Mouse (Mus musculus) C2C12 (cell line): ENCODE results near the gene Sptb. TPM values are rescaled to one million over a fixed set of nuclear protein-coding genes. Genes with fewer than 3 reads are reported as not detected.
A peak's percentile ranks its signal among the peaks of the same experiment; 100 is the strongest.

Source experiments
- H3K27me3 ChIP-seq: one replicate; pipeline ENCODE4 v1.6.1; 2011; ENCODE audit not compliant: control insufficient read depth, insufficient read depth, insufficient read length
- H3K36me3 ChIP-seq: one replicate; pipeline ENCODE4 v1.6.1; 2011; ENCODE audit not compliant: control insufficient read depth, insufficient read depth
- H3K4me3 ChIP-seq: one replicate; pipeline ENCODE4 v1.5.1; 2011; ENCODE audit warnings: mild to moderate bottlenecking, control low read depth; ENCODE audit not compliant: poor library complexity, insufficient read depth, severe bottlenecking
- H3K79me2 ChIP-seq: one replicate; pipeline ENCODE4 v1.6.1; 2011; ENCODE audit not compliant: control insufficient read depth, insufficient read depth
- H3K79me3 ChIP-seq: one replicate; pipeline ENCODE4 v1.6.1; 2011; ENCODE audit warnings: low read depth, control low read depth
- H3ac ChIP-seq: one replicate; pipeline ENCODE3; 2011; ENCODE audit warnings: low read depth; ENCODE audit not compliant: control insufficient read depth, insufficient read length
- CEBPB ChIP-seq: IDR thresholded peaks from one replicate; pipeline ENCODE4 v1.6.1; 2011; ENCODE audit warnings: low read depth, mild to moderate bottlenecking, control low read depth, moderate library complexity
- CTCF ChIP-seq: IDR thresholded peaks from one replicate; pipeline ENCODE4 v1.5.1; 2011; ENCODE audit not compliant: control insufficient read depth, insufficient read depth, insufficient read length
- FOSL1 ChIP-seq: IDR thresholded peaks from one replicate; pipeline ENCODE4 v1.8.0; 2011; ENCODE audit warnings: mild to moderate bottlenecking, low read length; ENCODE audit not compliant: poor library complexity, insufficient read depth, severe bottlenecking
- MAX ChIP-seq: IDR thresholded peaks from one replicate; pipeline ENCODE4 v1.6.1; 2011; ENCODE audit warnings: mild to moderate bottlenecking, control low read depth
- MYOD1 ChIP-seq: IDR thresholded peaks from one replicate; pipeline ENCODE4 v1.6.1; 2011; ENCODE audit warnings: low read depth; ENCODE audit not compliant: control insufficient read depth, insufficient read length
- MYOG ChIP-seq: IDR thresholded peaks from one replicate; pipeline ENCODE4 v1.6.1; 2011; ENCODE audit not compliant: control insufficient read depth, insufficient read length; ENCODE audit errors: extremely low read depth
- USF1 ChIP-seq: IDR thresholded peaks from one replicate; pipeline ENCODE4 v1.6.1; 2011; ENCODE audit warnings: low read depth, mild to moderate bottlenecking, control low read depth, moderate library complexity
- polyA plus RNA-seq: library from polyadenylated mRNA; unstranded; fragments of >200 nt; fragmentation: generic; extraction: Trizol; gene quantifications from one replicate; pipeline ENCODE4 v1.2.1, GENCODE M21; 2012; ENCODE audit warnings: missing spikeins

Sptb gene
- polyA plus RNA-seq, 1 experiment: 0.15 TPM

DNA sequence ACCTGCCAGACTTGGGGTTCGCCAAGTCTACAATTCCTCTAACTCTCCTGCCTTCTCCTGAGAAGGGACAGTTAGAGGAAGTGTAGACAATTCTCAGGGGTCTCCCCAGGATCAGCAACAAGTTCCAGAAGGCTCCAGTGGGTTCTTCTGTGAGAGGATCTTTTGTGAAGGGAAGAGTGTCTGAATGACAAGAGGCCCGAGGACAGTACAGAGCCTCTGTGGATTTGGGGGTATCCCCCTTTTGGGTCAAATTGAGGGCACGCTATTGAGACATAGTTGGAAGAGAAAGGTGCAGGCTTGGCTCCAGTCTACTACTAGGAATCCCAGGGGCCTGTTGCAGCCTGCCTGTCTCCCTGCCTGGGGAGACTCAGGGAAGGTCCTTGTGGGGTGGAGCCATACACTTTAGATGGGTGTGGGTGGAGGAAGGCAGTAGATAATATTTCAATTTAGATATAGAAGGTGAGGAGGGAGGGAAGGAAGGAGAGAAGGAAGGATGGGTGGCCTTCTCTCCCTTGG lies 155.4 kb downstream of the Sptb start:
- Histone ChIP-seq H3K4me3 (no peak overlapping the region), H3K79me3 (peaks cover 44% of the 10 kb centered on the region), H3K79me2 (peaks cover 91% of the 10 kb centered on the region), H3K36me3 (peaks cover 5% of the 10 kb centered on the region), H3K27me3 (no peaks in the 10 kb centered on the region), H3ac (no peak overlapping the region)
- TF ChIP-seq MYOG: no peak
- TF ChIP-seq MAX: no peak
- TF ChIP-seq MYOD1: no peak
- TF ChIP-seq USF1: no peak
- no peak for TF ChIP-seq CEBPB

DNA sequence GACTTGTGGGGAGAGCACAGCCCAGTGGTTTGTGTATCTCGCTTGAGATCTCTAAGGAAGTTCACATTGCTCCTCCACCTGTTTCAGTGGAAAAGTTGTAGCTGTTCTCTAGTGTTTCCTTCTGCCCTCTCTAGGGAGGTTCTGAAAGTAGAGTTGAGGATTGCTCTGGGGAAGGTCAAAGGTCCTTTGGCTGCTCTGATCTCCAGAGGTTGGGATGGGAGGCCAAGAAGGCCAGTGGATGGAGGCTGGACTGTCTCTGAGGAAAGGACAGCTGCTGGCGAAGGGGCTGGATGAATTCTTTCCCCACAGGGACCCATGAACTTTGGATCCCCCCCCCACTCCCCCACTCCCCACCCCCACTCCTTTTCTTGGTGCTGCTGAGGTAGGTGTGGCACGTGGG lies 156.0 kb downstream of the Sptb start:
- TF ChIP-seq FOSL1 (no peak), MYOD1 (peak; percentile 28)
- H3K36me3 ChIP-seq: peaks cover under 1% of the 10 kb centered on the region
- no peak overlapping the region for H3K4me3 ChIP-seq
- no peak overlapping the region for H3ac ChIP-seq
- peaks cover 92% of the 10 kb centered on the region for H3K79me2 ChIP-seq
- no peaks in the 10 kb centered on the region for H3K27me3 ChIP-seq
- H3K79me3 ChIP-seq: peaks cover 48% of the 10 kb centered on the region

DNA sequence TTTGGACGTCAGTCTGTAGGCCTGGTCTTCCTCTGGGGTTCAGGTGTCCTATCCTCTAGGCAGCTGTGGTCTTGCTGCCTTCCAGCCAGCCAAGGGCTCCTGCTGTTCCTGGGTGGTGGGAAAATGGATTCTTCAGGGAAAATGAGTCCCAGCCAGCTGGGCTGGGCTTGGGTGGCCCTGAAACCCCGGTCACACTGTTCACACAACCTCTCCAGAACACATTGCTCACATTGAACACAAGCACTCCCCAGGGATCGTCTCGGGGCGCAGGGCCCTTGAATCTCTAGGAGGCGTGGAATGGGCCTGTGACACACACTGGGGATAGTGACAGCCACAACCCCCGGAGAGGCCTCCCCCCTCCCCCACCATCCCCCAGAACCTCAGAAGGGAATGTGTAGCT lies 156.4 kb downstream of the Sptb start:
- TF ChIP-seq FOSL1: no peak
- TF ChIP-seq MYOG: no peak
- TF ChIP-seq USF1: no peak
- TF ChIP-seq MYOD1: no peak
- Histone ChIP-seq H3K36me3 (no peaks in the 10 kb centered on the region), H3K79me2 (peaks cover 92% of the 10 kb centered on the region), H3ac (no peak overlapping the region), H3K4me3 (no peak overlapping the region), H3K79me3 (peaks cover 53% of the 10 kb centered on the region), H3K27me3 (no peaks in the 10 kb centered on the region)

DNA sequence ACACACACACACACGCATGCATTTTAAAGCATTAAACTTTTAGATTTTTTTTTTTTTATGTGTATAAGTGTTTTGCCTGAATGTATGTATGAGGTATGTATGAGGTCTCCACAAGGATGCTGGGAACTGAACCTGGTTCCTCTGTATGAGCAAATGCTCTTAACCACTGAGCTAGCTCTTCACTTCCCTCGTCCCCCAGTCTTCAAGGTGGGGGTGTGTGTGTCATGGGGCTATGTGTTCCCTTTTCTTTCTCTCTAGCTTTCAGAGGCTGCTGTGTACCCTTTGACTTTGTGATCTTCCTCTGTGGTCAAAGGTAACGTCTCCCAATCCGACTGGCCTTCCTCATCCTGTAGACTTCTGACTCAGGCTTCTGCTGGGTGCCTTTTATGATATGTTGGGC lies 157.4 kb downstream of the Sptb start:
- no peak overlapping the region for H3ac ChIP-seq
- H3K36me3 ChIP-seq: no peaks in the 10 kb centered on the region
- peaks cover 92% of the 10 kb centered on the region for H3K79me2 ChIP-seq
- H3K79me3 ChIP-seq: peaks cover 59% of the 10 kb centered on the region
- H3K27me3 ChIP-seq: no peaks in the 10 kb centered on the region
- H3K4me3 ChIP-seq: no peak overlapping the region
- TF ChIP-seq MYOG: no peak
- no peak for TF ChIP-seq CTCF
- TF ChIP-seq CEBPB: no peak
- no peak for TF ChIP-seq MAX
- no peak for TF ChIP-seq FOSL1
- TF ChIP-seq MYOD1: no peak
- no peak for TF ChIP-seq USF1

DNA sequence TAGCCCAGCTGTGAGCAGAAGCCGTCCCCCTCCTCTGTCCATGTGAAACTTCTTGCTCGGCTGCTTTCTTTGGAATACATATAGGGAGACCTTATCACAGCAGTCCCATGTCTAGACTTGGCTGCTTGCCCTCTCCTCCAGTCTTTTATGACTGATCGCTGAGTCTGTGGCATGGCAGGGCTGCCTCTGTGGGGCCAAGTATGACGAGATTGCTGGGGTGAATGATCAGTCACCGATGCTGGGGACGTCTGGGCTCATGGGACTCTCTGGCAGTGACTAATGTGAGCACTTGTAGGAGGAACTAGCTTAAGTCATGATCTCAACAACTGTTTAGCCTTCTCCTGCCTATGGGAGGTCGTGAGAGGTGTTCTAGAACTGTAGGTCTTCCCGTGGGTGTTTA lies 158.0 kb downstream of the Sptb start:
- Histone ChIP-seq H3K79me2 (peaks cover 92% of the 10 kb centered on the region), H3K36me3 (no peaks in the 10 kb centered on the region), H3K27me3 (no peaks in the 10 kb centered on the region), H3K4me3 (no peak overlapping the region), H3K79me3 (peaks cover 57% of the 10 kb centered on the region), H3ac (no peak overlapping the region)
- TF ChIP-seq FOSL1 (no peak), MAX (no peak), MYOD1 (no peak), CTCF (no peak), MYOG (no peak), USF1 (no peak), CEBPB (no peak)

DNA sequence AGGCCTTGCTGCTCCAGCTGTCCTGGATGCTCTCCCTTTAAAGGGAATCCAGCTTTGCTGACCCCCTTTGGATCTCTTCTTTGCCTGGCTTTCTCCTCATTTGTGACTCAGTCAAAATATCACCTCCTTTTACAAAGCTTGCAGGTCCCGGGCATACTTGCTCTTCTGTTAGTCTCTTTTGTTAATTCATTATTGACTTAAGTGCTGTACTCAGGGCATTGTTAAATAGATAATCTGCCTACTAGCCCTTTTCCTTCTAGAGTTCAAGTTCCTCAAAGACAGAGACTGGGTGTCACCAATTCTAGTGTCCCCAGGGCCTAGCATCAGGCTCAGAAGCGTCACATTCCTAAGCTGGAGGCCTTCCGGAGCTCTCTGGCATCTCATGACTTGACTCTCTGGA lies 161.1 kb downstream of the Sptb start:
- Histone ChIP-seq H3ac (no peak overlapping the region), H3K4me3 (no peak overlapping the region), H3K79me2 (peaks cover 92% of the 10 kb centered on the region), H3K27me3 (no peaks in the 10 kb centered on the region), H3K79me3 (peaks cover 63% of the 10 kb centered on the region), H3K36me3 (peaks cover 6% of the 10 kb centered on the region)
- TF ChIP-seq CTCF: no peak
- no peak for TF ChIP-seq MYOD1
- no peak for TF ChIP-seq CEBPB

DNA sequence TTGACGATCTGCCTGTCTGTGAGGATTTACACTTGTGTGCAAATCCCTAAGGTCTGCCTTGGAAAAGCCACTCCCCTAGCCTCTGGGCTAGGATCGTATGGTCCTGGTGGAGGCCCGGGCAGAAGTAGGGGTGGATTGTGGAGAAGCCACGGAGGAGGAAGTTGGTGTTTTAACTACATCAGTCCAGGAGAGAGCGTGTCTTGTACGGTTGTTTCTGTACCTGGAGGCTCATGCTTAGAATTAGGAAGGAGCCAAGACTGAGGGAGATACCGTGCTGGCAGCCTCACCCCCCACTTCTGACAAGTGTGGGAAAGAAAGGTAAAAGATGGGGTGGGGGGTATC lies 162.3 kb downstream of the Sptb start:
- TF ChIP-seq MAX (no peak), FOSL1 (no peak), CTCF (no peak), CEBPB (no peak), MYOG (no peak), USF1 (no peak), MYOD1 (no peak)
- Histone ChIP-seq H3K36me3 (peaks cover 6% of the 10 kb centered on the region), H3K79me3 (peaks cover 63% of the 10 kb centered on the region), H3ac (no peak overlapping the region), H3K79me2 (peaks cover 92% of the 10 kb centered on the region), H3K4me3 (no peak overlapping the region), H3K27me3 (no peaks in the 10 kb centered on the region)
